Mouse (Mus musculus): ENCODE data around the gene Kctd19. TPM values are rescaled to one million over a fixed set of nuclear protein-coding genes. Genes with fewer than 3 reads are reported as not detected.
A peak's percentile ranks its signal among the peaks of the same experiment; 100 is the strongest.

The Kctd19 gene
- polyA plus RNA-seq, 1 experiment from 2014 or later: not detected

DNA sequence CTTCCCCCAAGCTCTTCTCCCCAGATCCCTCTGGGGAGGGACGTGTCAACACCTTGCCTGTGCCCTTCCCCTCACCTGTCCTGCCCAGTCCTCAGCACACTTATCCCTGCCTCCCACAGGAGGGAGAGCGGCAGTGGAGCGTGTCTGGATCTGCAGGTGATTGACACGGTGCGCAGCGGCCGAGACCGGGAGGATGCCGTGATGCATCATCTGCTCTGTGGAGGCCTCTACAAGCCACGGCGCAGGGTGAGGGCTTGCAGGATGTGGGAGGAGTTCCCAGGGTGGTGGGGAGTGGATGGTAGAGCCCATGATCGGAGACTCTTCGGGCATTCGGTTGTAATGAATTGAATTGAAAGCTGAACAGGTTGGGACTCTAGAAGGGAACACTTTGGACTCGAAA lies 54.1 kb downstream of the Kctd19 start:
- no peak overlapping the region for H3K4me2 ChIP-seq (replicated peaks; ENCODE audit: low read depth, low read length)
- peaks cover 7% of the 10 kb centered on the region; the same call in 1 of the 2 replicates for H3K4me1 ChIP-seq (ENCODE audit: control insufficient read depth, insufficient read depth, low read length)
- no peak overlapping the region for H3K27ac ChIP-seq (ENCODE audit: low read depth, low read length)
- peak; percentile 28; the same call in 1 of the 2 replicates for ATAC-seq (ENCODE audit: low FRiP score, low TSS enrichment)
- no peaks in the 10 kb centered on the region for H3K9me3 ChIP-seq (ENCODE audit: control insufficient read depth, low read length)
- H3K36me3 ChIP-seq (ENCODE audit: control insufficient read depth, insufficient read depth, low read length): no peaks in the 10 kb centered on the region
- H3K27me3 ChIP-seq (ENCODE audit: control insufficient read depth, insufficient read depth, low read length): no peaks in the 10 kb centered on the region; the same call in 1 of the 2 replicates
- no peak overlapping the region for H3K9ac ChIP-seq (ENCODE audit: low read depth, low read length)
- 48% methylated on average over 15 of the region's 15 CpGs for WGBS
- no peak overlapping the region for H3K4me3 ChIP-seq (ENCODE audit: low read length)

DNA sequence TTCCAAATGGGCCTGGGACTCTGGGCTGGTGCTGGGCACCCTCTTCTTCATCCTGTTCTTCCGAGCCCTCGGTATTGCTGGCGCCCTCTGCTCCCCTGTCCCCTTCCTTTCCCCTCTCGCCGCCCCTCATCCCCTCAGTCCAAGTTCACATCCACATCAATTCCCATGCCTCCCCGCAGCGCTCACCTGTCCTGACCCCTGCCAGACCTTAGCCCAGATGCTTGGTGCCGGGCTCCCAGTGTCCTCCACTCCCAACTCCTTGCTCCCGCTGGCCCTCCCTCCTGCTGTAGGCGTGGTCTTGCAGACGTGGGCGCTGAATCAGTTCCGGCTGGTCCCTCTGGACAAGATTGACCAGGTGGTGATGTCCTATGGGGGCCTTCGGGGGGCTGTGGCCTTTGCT lies 56.6 kb downstream of the Kctd19 start:
- 86% methylated on average over 14 of the region's 14 CpGs for WGBS

DNA sequence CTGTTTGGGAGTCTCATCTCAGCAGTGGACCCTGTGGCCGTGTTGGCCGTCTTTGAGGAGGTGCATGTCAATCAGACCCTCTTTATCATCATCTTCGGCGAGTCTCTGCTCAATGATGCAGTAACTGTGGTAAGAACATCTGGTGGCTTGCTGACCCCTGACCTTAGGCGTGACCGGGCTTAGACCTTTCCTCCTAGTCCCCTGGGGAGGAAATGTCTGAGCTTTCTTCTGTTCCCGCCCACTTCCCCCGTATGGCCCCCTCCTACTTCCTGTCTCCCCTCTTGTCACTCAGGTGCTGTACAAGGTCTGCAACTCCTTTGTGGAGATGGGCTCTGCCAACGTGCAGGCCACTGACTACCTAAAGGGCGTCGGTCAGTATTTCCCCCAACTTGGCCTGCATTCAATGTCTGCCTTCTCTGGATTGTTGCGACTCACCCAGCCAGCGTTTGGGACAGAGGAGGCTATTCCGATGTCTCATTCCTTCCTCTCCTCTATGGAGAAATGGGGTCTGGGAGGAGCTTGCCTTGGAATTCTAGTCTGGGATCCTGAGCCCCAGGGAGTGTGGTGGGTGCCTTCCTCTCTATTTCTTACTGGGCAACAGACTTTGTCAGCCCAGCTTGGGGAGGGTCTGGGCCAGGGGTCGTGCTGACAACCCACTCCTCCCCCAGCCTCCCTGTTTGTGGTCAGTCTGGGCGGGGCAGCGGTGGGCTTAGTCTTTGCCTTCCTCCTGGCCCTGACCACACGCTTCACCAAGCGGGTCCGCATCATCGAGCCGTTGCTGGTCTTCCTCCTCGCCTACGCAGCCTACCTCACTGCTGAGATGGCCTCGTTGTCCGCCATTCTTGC lies 57.9 kb downstream of the Kctd19 start:
- no peaks in the 10 kb centered on the region for H3K36me3 ChIP-seq (ENCODE audit: control insufficient read depth, insufficient read depth, low read length)
- no peaks in the 10 kb centered on the region; the same call in 1 of the 2 replicates for H3K27me3 ChIP-seq (ENCODE audit: control insufficient read depth, insufficient read depth, low read length)
- H3K4me2 ChIP-seq (replicated peaks; ENCODE audit: low read depth, low read length): no peak overlapping the region
- 60% methylated on average over 26 of the region's 26 CpGs for WGBS
- no peak overlapping the region for H3K27ac ChIP-seq (ENCODE audit: low read depth, low read length)
- no peak overlapping the region for H3K9ac ChIP-seq (ENCODE audit: low read depth, low read length)
- peaks cover 7% of the 10 kb centered on the region; the same call in 1 of the 2 replicates for H3K4me1 ChIP-seq (ENCODE audit: control insufficient read depth, insufficient read depth, low read length)
- ATAC-seq (ENCODE audit: low FRiP score, low TSS enrichment): no peak
- H3K4me3 ChIP-seq (ENCODE audit: low read length): no peak overlapping the region
- H3K9me3 ChIP-seq (ENCODE audit: control insufficient read depth, low read length): no peaks in the 10 kb centered on the region

More for the DNA sequence above, 56.6 kb downstream of the Kctd19 start:
- no peak for ATAC-seq (ENCODE audit: low FRiP score, low TSS enrichment)
- Histone ChIP-seq H3K27ac (ENCODE audit: low read depth, low read length) (no peak overlapping the region), H3K4me1 (ENCODE audit: control insufficient read depth, insufficient read depth, low read length) (peaks cover 7% of the 10 kb centered on the region; the same call in 1 of the 2 replicates), H3K36me3 (ENCODE audit: control insufficient read depth, insufficient read depth, low read length) (no peaks in the 10 kb centered on the region), H3K4me2 (replicated peaks; ENCODE audit: low read depth, low read length) (no peak overlapping the region), H3K27me3 (ENCODE audit: control insufficient read depth, insufficient read depth, low read length) (no peaks in the 10 kb centered on the region; the same call in 1 of the 2 replicates), H3K9ac (ENCODE audit: low read depth, low read length) (no peak overlapping the region), H3K9me3 (ENCODE audit: control insufficient read depth, low read length) (no peaks in the 10 kb centered on the region), H3K4me3 (ENCODE audit: low read length) (no peak overlapping the region)

DNA sequence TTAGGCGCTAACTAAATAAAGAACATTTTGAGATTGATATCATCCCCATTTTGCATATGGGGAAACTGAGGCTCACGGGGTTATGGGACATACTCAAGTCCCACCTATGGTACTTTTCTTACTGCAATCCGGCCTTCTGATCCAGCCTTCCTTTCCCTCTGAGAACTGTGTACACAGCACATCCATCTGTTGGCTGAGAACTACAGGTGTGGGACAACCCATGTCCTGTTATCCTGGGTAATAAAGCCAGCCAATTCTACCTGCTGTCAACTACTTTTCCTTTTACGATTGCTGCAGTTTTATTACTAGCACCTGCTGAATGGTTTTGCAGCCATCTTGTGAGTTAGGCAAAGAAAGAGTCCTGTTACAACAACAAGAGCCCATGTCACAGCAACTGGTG lies 58.8 kb downstream of the Kctd19 start:
- Histone ChIP-seq H3K27ac (ENCODE audit: low read depth, low read length) (no peak overlapping the region), H3K4me1 (ENCODE audit: control insufficient read depth, insufficient read depth, low read length) (peaks cover 7% of the 10 kb centered on the region; the same call in 1 of the 2 replicates)
- ATAC-seq (ENCODE audit: low FRiP score, low TSS enrichment): no peak

DNA sequence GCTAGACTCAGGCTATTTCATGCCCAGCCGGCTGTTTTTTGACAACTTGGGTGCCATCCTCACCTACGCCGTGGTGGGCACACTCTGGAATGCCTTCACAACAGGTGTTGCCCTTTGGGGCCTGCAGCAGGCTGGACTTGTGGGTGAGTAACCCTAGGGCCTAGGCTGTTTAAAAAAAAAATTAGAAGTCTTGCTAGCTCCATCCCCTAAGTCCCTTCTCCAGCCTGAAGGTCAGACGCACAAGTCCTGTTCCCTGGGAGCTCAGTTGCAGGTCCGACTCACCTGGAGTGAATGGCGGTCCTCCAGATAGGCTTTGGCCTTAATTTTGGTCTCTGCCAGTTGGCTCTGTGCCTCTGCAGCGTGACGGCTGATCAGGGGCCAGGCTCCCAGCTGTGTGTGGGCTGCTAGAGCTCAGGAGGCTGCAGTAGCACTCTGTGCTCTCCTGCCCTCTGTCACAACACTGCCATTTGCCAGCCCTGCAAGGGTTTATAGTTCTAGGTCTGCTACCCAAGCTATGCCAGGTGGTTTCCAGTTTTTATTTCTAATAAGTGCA lies 59.6 kb downstream of the Kctd19 start:
- no peak overlapping the region for H3K27ac ChIP-seq (ENCODE audit: low read depth, low read length)
- no peaks in the 10 kb centered on the region for H3K9me3 ChIP-seq (ENCODE audit: control insufficient read depth, low read length)
- H3K36me3 ChIP-seq (ENCODE audit: control insufficient read depth, insufficient read depth, low read length): no peaks in the 10 kb centered on the region
- no peak for ATAC-seq (ENCODE audit: low FRiP score, low TSS enrichment)
- H3K4me2 ChIP-seq (replicated peaks; ENCODE audit: low read depth, low read length): no peak overlapping the region
- no peak overlapping the region for H3K9ac ChIP-seq (ENCODE audit: low read depth, low read length)
- 76% methylated on average over 8 of the region's 8 CpGs for WGBS
- H3K27me3 ChIP-seq (ENCODE audit: control insufficient read depth, insufficient read depth, low read length): no peaks in the 10 kb centered on the region
- peaks cover 8% of the 10 kb centered on the region; the same call in 1 of the 2 replicates for H3K4me1 ChIP-seq (ENCODE audit: control insufficient read depth, insufficient read depth, low read length)
- no peak overlapping the region for H3K4me3 ChIP-seq (ENCODE audit: low read length)

More for the DNA sequence above, 58.8 kb downstream of the Kctd19 start:
- Histone ChIP-seq H3K27me3 (ENCODE audit: control insufficient read depth, insufficient read depth, low read length) (no peaks in the 10 kb centered on the region; the same call in 1 of the 2 replicates), H3K4me3 (ENCODE audit: low read length) (no peak overlapping the region), H3K36me3 (ENCODE audit: control insufficient read depth, insufficient read depth, low read length) (no peaks in the 10 kb centered on the region), H3K9ac (ENCODE audit: low read depth, low read length) (no peak overlapping the region), H3K9me3 (ENCODE audit: control insufficient read depth, low read length) (no peaks in the 10 kb centered on the region), H3K4me2 (replicated peaks; ENCODE audit: low read depth, low read length) (no peak overlapping the region)
- WGBS: 81% methylated on average over 4 of the region's 4 CpGs

DNA sequence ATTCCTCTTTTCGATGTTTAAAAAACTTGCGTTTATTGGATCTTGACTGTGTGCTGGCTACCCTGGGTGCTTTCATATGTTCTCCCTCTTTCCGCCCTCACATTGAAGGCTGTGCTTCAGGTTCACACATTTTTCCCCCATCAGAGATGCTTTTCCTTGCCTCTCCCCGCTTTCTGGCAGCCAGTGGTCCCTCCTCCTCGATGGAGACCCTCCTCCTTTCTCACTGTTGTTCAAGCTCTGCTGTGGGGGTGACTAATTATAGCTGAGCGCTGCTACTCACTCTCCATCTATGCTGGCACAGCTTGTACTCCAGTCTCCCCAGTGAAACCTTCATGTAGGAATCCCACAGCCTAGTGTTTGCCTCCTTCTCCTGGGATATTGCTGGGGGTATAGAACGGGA lies 63.1 kb downstream of the Kctd19 start:
- no peaks in the 10 kb centered on the region for H3K36me3 ChIP-seq (ENCODE audit: control insufficient read depth, insufficient read depth, low read length)
- ATAC-seq (ENCODE audit: low FRiP score, low TSS enrichment): no peak
- H3K9ac ChIP-seq (ENCODE audit: low read depth, low read length): no peak overlapping the region
- H3K4me3 ChIP-seq (ENCODE audit: low read length): no peak overlapping the region
- peaks cover 26% of the 10 kb centered on the region for H3K4me1 ChIP-seq (ENCODE audit: control insufficient read depth, insufficient read depth, low read length)
- H3K4me2 ChIP-seq (replicated peaks; ENCODE audit: low read depth, low read length): peak overlapping the region; percentile 92; the same call in 1 of the 2 replicates
- H3K27ac ChIP-seq (ENCODE audit: low read depth, low read length): no peak overlapping the region
- H3K9me3 ChIP-seq (ENCODE audit: control insufficient read depth, low read length): no peaks in the 10 kb centered on the region
- WGBS: 49% methylated on average over 7 of the region's 7 CpGs
- H3K27me3 ChIP-seq (ENCODE audit: control insufficient read depth, insufficient read depth, low read length): no peaks in the 10 kb centered on the region

DNA sequence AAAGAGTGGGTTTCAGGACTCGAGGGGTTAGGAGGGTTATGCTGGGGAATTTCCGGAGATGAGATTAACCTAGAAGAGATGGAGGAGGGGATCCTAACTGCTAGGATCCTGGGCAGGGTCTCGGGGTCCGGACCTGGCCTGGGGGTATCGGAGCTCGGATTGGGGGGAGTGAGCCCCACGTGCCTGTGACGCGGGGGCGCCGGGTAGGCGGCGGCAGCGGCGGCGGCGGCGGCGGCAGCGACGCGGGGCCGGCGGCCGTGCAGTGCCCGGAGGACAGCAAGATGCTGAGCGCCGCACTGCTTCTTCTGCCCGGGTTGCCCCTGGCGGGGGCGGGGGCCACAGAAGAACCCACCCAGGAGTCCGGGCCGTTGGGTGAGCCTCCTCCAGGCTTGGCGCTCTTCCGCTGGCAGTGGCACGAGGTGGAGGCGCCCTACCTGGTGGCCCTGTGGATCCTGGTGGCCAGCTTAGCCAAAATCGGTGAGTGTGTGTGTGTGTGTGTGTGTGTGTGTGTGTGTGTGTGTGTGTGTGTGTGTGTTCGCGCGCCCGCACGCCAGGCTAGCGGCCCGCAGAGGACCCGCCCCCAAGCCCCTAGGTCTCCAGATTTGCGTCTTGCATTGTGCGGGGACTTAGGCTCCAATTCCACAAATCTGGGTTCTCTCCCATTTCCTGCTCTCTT lies 64.1 kb downstream of the Kctd19 start:
- Histone ChIP-seq H3K27ac (ENCODE audit: low read depth, low read length) (peak overlapping the region; percentile 37; the same call in 1 of the 2 replicates), H3K36me3 (ENCODE audit: control insufficient read depth, insufficient read depth, low read length) (no peaks in the 10 kb centered on the region), H3K9ac (ENCODE audit: low read depth, low read length) (peak overlapping the region; percentile 67), H3K9me3 (ENCODE audit: control insufficient read depth, low read length) (no peaks in the 10 kb centered on the region), H3K27me3 (ENCODE audit: control insufficient read depth, insufficient read depth, low read length) (no peaks in the 10 kb centered on the region), H3K4me2 (replicated peaks; ENCODE audit: low read depth, low read length) (peak overlapping the region; percentile 92), H3K4me3 (ENCODE audit: low read length) (peak overlapping the region; percentile 79), H3K4me1 (ENCODE audit: control insufficient read depth, insufficient read depth, low read length) (peaks cover 27% of the 10 kb centered on the region)
- ATAC-seq (ENCODE audit: low FRiP score, low TSS enrichment): peak; percentile 5; the same call in 1 of the 2 replicates
- WGBS: under 1% methylated on average over 43 of the region's 48 CpGs

DNA sequence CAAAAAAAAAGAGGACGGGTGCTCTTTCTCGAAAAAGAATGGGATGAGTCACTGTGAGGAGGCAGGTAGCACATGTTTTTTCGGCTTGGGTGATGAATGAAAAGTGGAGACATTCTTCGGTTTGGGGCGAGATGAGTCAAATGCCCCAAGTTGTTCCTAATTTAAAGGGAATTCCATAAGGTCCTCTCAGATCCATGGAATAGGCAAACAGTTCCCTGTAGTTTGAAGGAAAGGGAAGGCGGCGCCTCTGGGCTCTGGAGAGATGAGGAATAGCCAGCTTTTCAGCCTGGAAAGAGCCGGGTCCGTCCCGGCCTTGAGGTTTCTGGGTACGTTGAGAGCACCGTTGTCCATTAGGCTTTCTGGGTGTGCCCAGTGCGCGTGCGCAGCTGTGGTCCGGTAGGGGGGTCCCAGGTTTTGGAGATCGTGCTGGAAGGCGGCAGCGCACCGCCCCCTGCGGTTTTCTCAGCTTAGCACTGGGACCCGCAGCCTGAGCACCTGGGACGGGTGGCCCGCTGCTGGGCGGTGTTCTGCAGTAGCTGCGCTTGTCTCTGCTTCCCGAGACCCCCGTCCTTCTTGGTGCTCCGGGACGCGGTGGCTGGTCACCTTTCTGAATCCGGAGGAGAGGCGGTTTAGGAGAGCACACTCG lies 64.7 kb downstream of the Kctd19 start, which contains the start of gene Slc9a5:
Gene Slc9a5, plus strand, starts transcription at position 394 of the 646 bp plus-strand sequence.
- Histone ChIP-seq H3K4me2 (replicated peaks; ENCODE audit: low read depth, low read length) (peak within 1 kb of the TSS; percentile 92), H3K9ac (ENCODE audit: low read depth, low read length) (peak within 1 kb of the TSS; percentile 74), H3K4me3 (ENCODE audit: low read length) (peak within 1 kb of the TSS; percentile 79), H3K36me3 (ENCODE audit: control insufficient read depth, insufficient read depth, low read length) (no peaks in the 10 kb centered on the region), H3K4me1 (ENCODE audit: control insufficient read depth, insufficient read depth, low read length) (peaks cover 27% of the 10 kb centered on the region), H3K9me3 (ENCODE audit: control insufficient read depth, low read length) (no peaks in the 10 kb centered on the region), H3K27ac (ENCODE audit: low read depth, low read length) (peak within 1 kb of the TSS; percentile 84; the same call in 1 of the 2 replicates), H3K27me3 (ENCODE audit: control insufficient read depth, insufficient read depth, low read length) (no peaks in the 10 kb centered on the region)
- ATAC-seq (ENCODE audit: low FRiP score, low TSS enrichment): peak; percentile 10; the same call in 1 of the 2 replicates
- WGBS: under 1% methylated on average over 34 of the region's 34 CpGs

All from kidney, embryonic 14.5 days (tissue).